Mouse (Mus musculus) adrenal gland, postnatal 14 days (tissue): Measurements from ENCODE around the gene Msi2. TPM values are rescaled to one million over a fixed set of nuclear protein-coding genes. Genes with fewer than 3 reads are reported as not detected.

Experiments
- DNase-seq: peaks from one replicate; pipeline ENCODE4 v3.0.0; 2021; ENCODE audit warnings: mixed read lengths
- total RNA-seq: library from RNA; stranded (reverse); gene quantifications from 2 replicates; pipeline ENCODE4 v1.2.3, GENCODE M21; 2021

Gene Msi2
- total RNA-seq, 1 experiment from 2014 or later: 181 TPM

DNA sequence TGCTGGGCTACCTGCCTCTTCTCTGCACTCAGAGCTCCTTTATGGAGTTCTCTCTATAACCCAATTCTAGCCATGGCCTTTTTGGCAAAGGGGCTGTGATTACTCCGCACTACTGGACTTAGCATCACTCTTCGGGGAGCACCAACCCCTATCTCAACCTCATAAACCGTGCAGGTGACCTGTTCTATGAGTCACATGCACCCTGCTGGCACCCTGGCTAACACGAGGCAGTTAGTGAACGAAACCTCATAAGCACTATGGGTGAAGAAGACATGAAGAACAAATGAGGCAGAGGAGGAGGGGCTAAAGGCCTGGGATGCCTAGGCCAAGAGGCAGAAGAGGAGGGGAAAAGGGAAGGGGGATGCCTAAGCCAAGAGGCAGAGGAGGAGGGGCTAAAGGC is 82.0 kb downstream of the Msi2 start:
- no peak for DNase-seq

DNA sequence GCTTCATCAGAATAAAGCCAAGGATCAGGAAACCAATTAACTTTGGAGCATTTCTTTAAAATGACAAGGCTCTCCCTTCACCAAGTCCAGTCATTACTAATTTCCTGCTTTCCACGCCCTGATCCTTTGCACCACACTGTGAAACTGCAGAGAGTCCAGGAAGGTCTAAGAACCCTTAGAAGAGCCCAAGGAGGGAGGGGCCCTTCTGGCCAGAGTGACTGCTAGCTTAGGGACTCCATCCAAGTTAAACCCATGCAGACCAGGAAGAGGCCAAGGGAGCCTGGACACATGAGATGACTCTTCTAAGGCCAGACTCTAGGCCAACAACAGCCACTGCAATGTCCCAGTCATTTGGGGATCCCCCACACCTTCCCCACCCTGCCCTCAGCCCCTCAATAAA is 83.7 kb downstream of the Msi2 start:
- no peak for DNase-seq

DNA sequence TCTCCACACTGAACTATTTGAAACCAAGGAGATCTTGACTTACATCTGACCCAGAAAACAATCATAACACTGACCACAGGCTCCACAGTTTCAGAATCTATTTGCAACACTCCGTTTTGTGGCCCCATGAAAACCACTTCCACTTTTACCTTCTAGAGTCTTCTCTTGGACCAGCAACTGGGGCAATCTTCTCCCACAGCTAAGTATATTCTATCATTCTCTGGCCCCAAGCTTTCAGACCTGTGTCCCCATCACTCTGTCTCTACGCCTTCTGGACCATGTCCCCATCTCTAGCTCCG is 86.4 kb downstream of the Msi2 start:
- no peak for DNase-seq

DNA sequence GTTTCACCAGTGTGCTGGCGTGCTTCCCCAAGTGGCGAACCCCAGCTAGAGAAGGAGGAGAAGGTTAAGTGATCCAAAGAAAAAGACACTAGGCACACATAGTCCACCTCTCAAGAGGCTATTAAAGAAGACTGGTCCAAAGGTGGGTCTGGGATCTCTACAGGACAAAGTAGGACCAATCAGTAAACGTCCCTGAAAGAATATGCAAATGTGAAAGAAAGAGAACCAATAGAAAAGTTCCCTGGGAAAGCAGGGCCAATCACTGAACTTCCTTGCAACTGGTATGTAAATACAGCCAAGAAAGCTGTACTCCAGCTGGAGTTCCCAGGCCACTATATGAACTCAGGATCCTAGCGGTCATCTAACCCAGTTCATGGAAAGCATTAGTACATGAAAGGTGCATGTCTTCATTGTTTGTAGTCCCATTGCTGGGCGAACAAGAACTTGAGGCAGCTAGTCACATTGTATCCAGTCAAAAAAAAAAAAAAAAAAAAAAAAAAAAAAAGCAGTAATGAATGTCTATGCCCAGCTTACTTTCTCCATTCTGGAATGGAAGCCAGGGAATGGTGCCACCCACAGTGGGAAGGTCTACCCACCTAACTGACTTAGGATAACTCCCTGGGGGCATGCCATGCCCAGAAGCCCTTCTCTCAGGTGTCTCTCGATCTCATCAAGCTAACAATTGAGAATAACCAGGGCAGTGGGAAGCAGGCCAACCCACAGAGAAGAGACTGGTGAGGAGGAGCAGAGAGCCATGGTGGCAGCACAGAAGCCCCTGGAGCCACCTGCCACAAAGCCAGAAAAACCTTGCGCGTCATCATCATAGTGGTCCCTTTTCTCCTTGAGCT is 87.0 kb downstream of the Msi2 start:
- DNase-seq: no peak

DNA sequence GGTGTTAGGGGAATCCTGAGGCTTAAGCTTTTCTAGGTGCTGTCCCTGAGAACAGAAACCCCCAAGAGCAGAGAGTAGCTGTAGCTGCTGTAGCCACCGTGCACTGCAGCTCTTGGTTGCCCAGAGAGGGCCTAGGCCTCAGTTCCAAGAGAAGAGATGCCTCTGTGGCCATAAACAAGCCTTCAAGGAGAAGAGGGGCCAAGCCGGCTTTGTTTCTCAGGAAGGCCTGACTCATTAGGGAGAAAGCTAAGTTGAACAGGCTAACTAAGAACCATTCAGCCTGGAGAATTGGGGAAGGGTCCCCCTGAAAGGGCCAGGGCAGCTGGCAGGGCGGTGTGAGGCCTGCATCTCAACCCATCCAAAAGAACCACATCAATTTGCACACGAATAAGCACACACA is 88.7 kb downstream of the Msi2 start:
- DNase-seq: no peak

- no peak for DNase-seq
These were observed 89.1 kb downstream of the Msi2 start for GRCm38 (mm10) chr11:88629165-88629564.

GRCm38 (mm10) chr11:88628676-88629075 is 89.6 kb downstream of the Msi2 start:
- DNase-seq: no peak

GRCm38 (mm10) chr11:88627327-88627726 is 91.0 kb downstream of the Msi2 start:
- no peak for DNase-seq

DNA sequence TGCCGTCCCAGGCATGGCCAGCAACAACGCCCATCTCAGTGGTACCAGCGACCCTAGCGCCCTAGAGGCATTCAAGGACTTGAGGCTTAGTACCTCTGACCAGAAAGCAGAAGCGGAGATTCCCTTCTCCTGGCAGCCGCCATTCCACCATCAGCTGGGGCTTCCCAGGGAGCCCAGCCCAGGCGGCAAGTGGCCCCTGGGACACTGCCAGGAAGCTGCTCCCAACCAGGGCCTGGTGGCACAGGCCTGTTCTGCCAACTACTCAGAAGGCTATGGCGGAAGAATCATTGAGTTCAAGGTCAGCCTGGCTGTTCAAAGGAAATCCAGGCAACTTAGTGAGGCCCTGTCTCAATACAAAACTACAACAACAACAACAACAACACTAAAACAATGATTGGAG is 91.7 kb downstream of the Msi2 start:
- DNase-seq: peak; percentile 62

DNA sequence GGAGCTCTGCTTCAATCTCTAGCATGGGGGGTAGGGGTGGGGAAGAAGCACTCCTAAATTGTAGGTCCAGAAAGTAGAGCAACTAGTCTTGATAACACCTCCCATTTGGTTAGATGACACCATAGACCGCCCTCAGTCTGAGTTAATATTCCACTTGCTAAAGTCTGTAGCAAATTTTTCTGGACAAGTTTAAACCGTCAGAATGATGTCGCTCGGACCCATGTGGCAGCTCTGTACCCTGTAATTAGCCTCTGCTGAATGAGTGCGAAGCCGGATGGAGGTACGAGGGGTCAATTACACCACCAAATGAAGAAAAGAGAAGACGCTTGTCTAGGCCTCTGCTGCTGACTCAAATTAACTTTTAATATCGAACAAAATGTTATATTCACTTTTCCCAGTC is 92.3 kb downstream of the Msi2 start:
- DNase-seq: no peak

DNA sequence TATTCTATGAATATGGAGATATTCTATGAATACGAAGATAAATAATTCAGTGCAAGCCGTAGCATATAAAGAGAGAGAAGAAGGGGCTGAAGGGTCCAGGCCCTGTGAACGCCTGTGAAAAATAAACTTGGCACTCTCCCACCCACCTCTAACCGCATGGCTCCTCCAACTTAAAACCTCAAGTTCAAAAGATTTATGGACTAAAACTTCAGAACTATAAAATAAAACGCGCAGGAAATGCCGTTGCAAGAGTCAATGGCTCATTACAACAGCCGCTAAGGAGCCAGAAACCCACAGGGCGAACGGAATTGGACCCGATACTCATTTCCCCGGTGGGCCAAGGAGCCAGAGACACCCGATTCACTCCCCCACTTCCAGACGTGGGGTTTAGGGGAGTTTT is 93.2 kb downstream of the Msi2 start:
- DNase-seq: no peak

GRCm38 (mm10) chr11:88624627-88625026 is 93.7 kb downstream of the Msi2 start:
- no peak for DNase-seq

GRCm38 (mm10) chr11:88623671-88624070 is 94.6 kb downstream of the Msi2 start:
- no peak for DNase-seq

- no peak for DNase-seq
These were observed 95.8 kb downstream of the Msi2 start for GRCm38 (mm10) chr11:88622496-88622895.

DNA sequence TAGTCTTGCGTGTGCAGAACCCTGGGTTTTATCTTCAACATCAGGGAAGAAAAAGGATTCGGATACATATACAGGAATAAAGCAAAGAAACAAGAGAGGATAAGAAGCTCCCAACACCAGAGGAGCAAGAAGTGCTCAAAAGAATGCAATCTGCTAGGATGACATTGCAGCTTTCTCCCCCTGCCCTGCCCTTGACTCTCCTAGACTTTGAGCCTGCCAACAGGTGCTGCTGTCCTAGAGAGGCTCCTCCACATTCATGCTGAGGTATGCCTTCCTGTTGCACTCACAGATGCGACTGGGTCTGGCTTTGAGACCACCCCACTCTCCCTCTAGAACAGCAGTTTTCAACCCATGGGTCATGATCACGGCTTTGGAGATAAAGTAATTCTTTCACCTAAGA is 96.5 kb downstream of the Msi2 start:
- no peak for DNase-seq

DNA sequence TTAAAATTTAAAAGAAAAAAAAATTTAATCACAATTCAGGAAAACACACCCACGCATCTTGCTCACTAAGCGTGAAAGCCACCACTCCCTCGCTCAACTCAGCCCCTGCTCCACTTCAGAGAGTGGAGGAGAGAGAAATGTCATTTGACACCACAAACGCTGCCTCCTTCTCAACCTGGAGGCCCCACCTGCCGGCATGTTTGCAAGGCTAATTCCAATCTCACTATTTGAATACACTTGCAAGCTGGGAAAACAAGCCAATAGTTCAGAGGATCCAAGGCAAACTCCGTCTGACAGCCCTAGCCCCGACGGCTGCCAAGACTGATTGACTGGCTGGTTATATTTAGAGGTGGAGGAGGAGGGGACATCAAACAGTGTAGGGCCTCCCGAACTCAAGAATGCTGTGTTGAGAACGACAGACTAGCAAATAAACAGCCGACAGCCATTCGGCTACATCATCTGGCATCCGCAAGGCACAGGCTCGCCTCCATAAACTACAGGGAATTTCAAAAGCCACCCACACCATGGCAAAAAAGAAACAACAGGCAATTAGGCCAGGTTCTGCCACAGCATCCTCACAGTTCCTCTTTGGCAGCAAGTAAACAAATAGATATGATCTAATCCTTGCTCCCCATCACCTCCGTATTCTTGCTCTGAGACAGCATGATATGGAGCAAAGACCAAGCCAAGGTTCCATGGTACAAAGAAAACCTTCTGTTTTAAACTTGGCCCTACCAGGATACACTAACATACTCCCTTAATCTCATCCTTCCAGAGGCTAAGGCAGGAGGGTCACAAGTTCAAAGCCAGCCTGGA is 97.9 kb downstream of the Msi2 start:
- peak; percentile 41 for DNase-seq

DNA sequence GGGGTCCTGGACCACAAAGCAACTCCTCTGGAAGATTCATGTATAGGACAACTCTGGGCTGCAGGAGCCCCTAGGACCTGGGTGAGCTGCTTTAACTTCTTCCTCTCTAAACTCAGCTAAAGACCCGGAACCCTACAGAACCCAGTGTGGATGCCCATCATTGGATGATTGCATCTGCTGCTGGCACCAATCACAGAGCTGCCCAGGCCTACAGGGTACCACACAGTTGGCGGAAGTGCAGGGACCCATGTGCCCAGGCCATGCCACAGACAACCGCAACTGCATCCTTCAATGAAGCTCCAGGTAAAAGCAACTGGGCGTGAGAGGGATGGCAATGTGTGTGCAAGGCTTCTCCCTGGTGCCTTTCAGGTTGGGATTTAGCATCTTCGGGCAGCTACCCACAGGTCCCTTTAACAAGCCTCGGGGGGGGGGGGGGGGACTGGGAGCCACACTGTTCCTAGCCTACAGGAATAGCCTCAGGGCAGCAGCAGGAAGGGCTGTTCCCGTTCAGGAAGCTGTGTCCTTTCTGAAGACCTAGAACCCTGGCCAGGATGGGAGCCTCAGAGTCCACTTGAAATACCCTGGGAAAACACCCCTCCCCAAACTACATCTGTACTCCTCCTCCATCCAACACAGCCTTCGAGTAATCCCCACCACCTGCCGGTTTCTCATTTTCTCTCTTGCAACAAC is 98.7 kb downstream of the Msi2 start:
- no peak for DNase-seq

- peak; percentile 70 for DNase-seq
These were observed 99.5 kb downstream of the Msi2 start for GRCm38 (mm10) chr11:88618732-88619309.

GRCm38 (mm10) chr11:88618005-88618501 is 100.3 kb downstream of the Msi2 start:
- DNase-seq: no peak

DNA sequence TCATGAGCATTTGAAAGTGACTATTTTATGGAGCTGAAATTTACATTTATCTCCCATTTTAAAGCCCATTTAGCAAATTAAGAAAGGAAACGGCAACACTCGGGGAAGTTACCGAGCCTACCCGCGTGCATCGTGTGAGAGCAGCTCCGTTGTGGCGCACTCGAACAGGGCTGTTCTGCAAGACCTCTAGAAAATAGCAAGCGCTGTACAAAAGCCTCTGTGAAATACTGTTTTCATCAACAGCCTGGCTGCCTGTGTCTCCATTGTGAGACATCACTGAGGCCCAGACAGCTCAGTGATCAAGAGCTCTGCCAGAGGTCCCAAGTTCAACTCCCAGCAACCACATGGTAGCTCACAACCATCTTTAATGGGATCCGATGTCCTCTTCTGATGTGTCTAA is 100.9 kb downstream of the Msi2 start:
- DNase-seq: no peak

DNA sequence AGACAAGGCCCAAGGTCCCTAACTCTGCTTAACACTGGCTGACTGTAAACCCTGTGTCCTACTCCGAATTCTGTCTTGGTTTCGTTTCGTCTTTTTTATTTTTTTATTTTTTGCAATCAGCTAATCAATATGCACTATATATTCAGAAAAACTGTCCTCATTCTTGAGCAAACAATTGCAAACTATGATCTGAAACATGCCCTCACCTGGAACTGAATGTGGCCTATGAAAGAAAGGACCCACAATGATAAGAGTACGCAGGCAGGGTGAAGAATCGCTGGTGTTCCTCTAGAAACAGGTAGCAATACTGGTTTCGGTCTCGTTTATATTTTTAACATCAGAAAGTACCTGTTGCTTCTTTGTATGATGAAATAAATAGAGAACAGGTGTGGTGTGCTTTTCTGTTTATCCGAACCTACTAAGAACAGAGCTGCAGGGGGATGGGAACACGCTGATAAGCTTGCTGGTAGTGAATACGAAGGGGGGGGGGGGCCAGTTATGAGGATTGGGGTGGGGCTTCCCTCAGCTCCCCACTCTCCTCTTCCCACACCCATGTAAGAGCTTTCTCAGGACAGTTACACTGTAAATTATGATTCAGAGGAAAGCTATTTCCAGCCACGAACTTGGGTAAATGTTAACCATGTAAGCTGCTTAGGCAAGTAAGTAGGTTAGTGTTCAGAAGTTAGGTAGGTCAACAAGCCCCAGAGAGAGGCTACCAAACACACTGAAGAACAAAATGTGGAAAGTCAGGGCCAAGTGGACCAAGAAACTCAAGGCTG is 103.6 kb downstream of the Msi2 start:
- no peak for DNase-seq
